Mouse (Mus musculus): Measurements from ENCODE around the gene Gm4312. TPM values are rescaled to one million over a fixed set of nuclear protein-coding genes. Genes with fewer than 3 reads are reported as not detected.
"Not testable (repeated sequence)": the region's sequence is repeated elsewhere in the genome, so short reads cannot be mapped to it uniquely, and the experiment has no call there.

The Gm4312 gene
- not detected in 2 replicates for total RNA-seq (2017)

- not testable (repeated sequence) for ATAC-seq (ENCODE audit: extremely low read depth, insufficient number of reproducible peaks, low FRiP score, poor library complexity, severe bottlenecking)
These were observed at the start of gene Gm4312 for GRCm38 (mm10) chr10:100382460-100382859. Gene Gm4312, minus strand, starts transcription at chr10:100382560.

- ATAC-seq (ENCODE audit: extremely low read depth, insufficient number of reproducible peaks, low FRiP score, poor library complexity, severe bottlenecking), result no peak
These were observed 45.2 kb upstream of the Gm4312 start for GRCm38 (mm10) chr10:100427592-100427991.

- no peak for ATAC-seq (ENCODE audit: extremely low read depth, insufficient number of reproducible peaks, low FRiP score, poor library complexity, severe bottlenecking)
These were observed 33.2 kb upstream of the Gm4312 start for GRCm38 (mm10) chr10:100415566-100415965.

GRCm38 (mm10) chr10:100402301-100402700, 19.9 kb upstream of the Gm4312 start:
- not testable (repeated sequence) for ATAC-seq (ENCODE audit: extremely low read depth, insufficient number of reproducible peaks, low FRiP score, poor library complexity, severe bottlenecking)

- not testable (repeated sequence) for ATAC-seq (ENCODE audit: extremely low read depth, insufficient number of reproducible peaks, low FRiP score, poor library complexity, severe bottlenecking)
These were observed 21.3 kb downstream of the Gm4312 start, which contains the start of gene Gm4307 for GRCm38 (mm10) chr10:100361038-100361437. Gene Gm4307, plus strand, starts transcription at chr10:100361338.

GRCm38 (mm10) chr10:100356841-100357240, 25.5 kb downstream of the Gm4312 start:
- not testable (repeated sequence) for ATAC-seq (ENCODE audit: extremely low read depth, insufficient number of reproducible peaks, low FRiP score, poor library complexity, severe bottlenecking)

- ATAC-seq (ENCODE audit: extremely low read depth, insufficient number of reproducible peaks, low FRiP score, poor library complexity, severe bottlenecking), result not testable (repeated sequence)
These were observed 31.6 kb downstream of the Gm4312 start, which contains the start of gene Gm4305 for GRCm38 (mm10) chr10:100350793-100351192. Gene Gm4305, plus strand, starts transcription at chr10:100351093.

- not testable (repeated sequence) for ATAC-seq (ENCODE audit: extremely low read depth, insufficient number of reproducible peaks, low FRiP score, poor library complexity, severe bottlenecking)
These were observed 36.7 kb downstream of the Gm4312 start, which contains the start of gene Gm4303 for GRCm38 (mm10) chr10:100345672-100346071. Gene Gm4303, plus strand, starts transcription at chr10:100345972.

- ATAC-seq (ENCODE audit: extremely low read depth, insufficient number of reproducible peaks, low FRiP score, poor library complexity, severe bottlenecking), result not testable (repeated sequence)
These were observed 41.8 kb downstream of the Gm4312 start, which contains the start of gene Gm4302 for GRCm38 (mm10) chr10:100340536-100340935. Gene Gm4302, plus strand, starts transcription at chr10:100340836.

GRCm38 (mm10) chr10:100335376-100335775, 47.0 kb downstream of the Gm4312 start, which contains the start of gene Gm4301:
Gene Gm4301, plus strand, starts transcription at chr10:100335676.
- not testable (repeated sequence) for ATAC-seq (ENCODE audit: extremely low read depth, insufficient number of reproducible peaks, low FRiP score, poor library complexity, severe bottlenecking)

Other genes starting within 250 kb of the Gm4312 start
- gene Gm4301, start 46.9 kb downstream of the Gm4312 start, total RNA-seq (2017), result not detected in 2 replicates
- not detected in 2 replicates for gene Gm4302, start 41.7 kb downstream of the Gm4312 start, total RNA-seq (2017)
- not detected in 2 replicates for gene Gm4303, start 36.6 kb downstream of the Gm4312 start, total RNA-seq (2017)
- gene Gm4305, start 31.5 kb downstream of the Gm4312 start, total RNA-seq (2017), result not detected in 2 replicates
- gene Gm4307, start 21.2 kb downstream of the Gm4312 start, total RNA-seq (2017), result not detected in 2 replicates
- gene Tmtc3, start 104.8 kb upstream of the Gm4312 start, total RNA-seq (2017), result 0.86 and 1.2 TPM in 2 replicates
- gene Cep290, start 105.0 kb upstream of the Gm4312 start, total RNA-seq (2017), result 3.8 and 7.8 TPM in 2 replicates
- 8.0 and 8.3 TPM in 2 replicates for gene 4930430F08Rik, start 207.9 kb upstream of the Gm4312 start, total RNA-seq (2017)
- not detected in 2 replicates for gene 1700017N19Rik, start 207.9 kb upstream of the Gm4312 start, total RNA-seq (2017)

Measured in neutrophil, adult 5-6 weeks (primary cell).